Mouse (Mus musculus) left cerebral cortex, postnatal 25 days (tissue): ENCODE data around the gene Tcap. TPM values are rescaled to one million over a fixed set of nuclear protein-coding genes. Genes with fewer than 3 reads are reported as not detected.
A peak's percentile ranks its signal among the peaks of the same experiment; 100 is the strongest.
"Not testable (repeated sequence)": the region's sequence is repeated elsewhere in the genome, so short reads cannot be mapped to it uniquely, and the experiment has no call there.

Source experiments
- DNase-seq, 2 experiments: peaks; one replicate each; pipeline ENCODE4 v3.0.0; 2022; ENCODE audit warnings: low spot score in 2 of 2, mixed read lengths in 1 of 2
- intact Hi-C: fragments of 180-260 bp; cut with DNase I; formaldehyde crosslinking; loops from one replicate; pipeline ENCODE4 v1.15.1; 2025
- total RNA-seq, 2 experiments: library from RNA; stranded (reverse); gene quantifications; 2 replicates each; pipeline ENCODE4 v1.2.3; 2021

Gene Tcap
- total RNA-seq, 2 experiments from 2014 or later, result 9.3 to 11.6 TPM

- intact Hi-C loops, result no loop called here
- DNase-seq, result no peak
These were observed 9.3 kb upstream of the Tcap start for GRCm38 (mm10) chr11:98374266-98374665.

GRCm38 (mm10) chr11:98376756-98377155 is 6.9 kb upstream of the Tcap start:
- no peak for DNase-seq
- intact Hi-C loops, result no loop called here

- intact Hi-C loops, result no loop called here
- no peak for DNase-seq
These were observed 5.8 kb upstream of the Tcap start for GRCm38 (mm10) chr11:98377787-98378186.

GRCm38 (mm10) chr11:98379379-98379778 is 4.2 kb upstream of the Tcap start:
- no peak for DNase-seq
- intact Hi-C loops, result no loop called here

GRCm38 (mm10) chr11:98380106-98380505 is 3.5 kb upstream of the Tcap start:
- intact Hi-C loops, result no loop called here
- DNase-seq, result no peak

GRCm38 (mm10) chr11:98381651-98382050 is 2.0 kb upstream of the Tcap start:
- no peak for DNase-seq
- intact Hi-C loops, result no loop called here

GRCm38 (mm10) chr11:98382405-98382804 is 1.2 kb upstream of the Tcap start:
- intact Hi-C loops, DNase-seq: not testable (repeated sequence)

GRCm38 (mm10) chr11:98384216-98384615 is 605 bp downstream of the Tcap start:
- DNase-seq, result no peak
- intact Hi-C loops, result no loop called here

GRCm38 (mm10) chr11:98384721-98385637 is 1.4 kb downstream of the Tcap start:
- intact Hi-C loops, result no loop called here
- peak in 1 of 2 experiments; percentile 49 for DNase-seq

GRCm38 (mm10) chr11:98385638-98386585 is 2.3 kb downstream of the Tcap start, which contains the start of gene Pnmt:
Pnmt (plus strand) TSS chr11:98386450.
- no peak for DNase-seq
- intact Hi-C loops, result no loop called here

- intact Hi-C loops, result no loop called here
These were observed 3.0 kb downstream of the Tcap start for GRCm38 (mm10) chr11:98386596-98386995.

GRCm38 (mm10) chr11:98387056-98387577 is 3.5 kb downstream of the Tcap start:
- DNase-seq, result no peak
- intact Hi-C loops, result no loop called here

More at GRCm38 (mm10) chr11:98386596-98386995, 3.0 kb downstream of the Tcap start:
- DNase-seq, result no peak

- intact Hi-C loops, result no loop called here
- no peak for DNase-seq
These were observed 4.7 kb downstream of the Tcap start for GRCm38 (mm10) chr11:98388282-98388681.

GRCm38 (mm10) chr11:98389221-98389780 is 5.7 kb downstream of the Tcap start:
- peak; percentile 70 to 78 for DNase-seq
- intact Hi-C loops, result loop anchor here (1.0 kb wide), 1 partner anchor 47 kb away; no protein-coding TSS in a partner anchor

GRCm38 (mm10) chr11:98390141-98390540 is 6.5 kb downstream of the Tcap start:
- no peak for DNase-seq
- intact Hi-C loops, result loop anchor here (5.0 kb wide), 1 partner anchor 123 kb away; no protein-coding TSS in a partner anchor

- no peak for DNase-seq
- intact Hi-C loops, result loop anchor here (5.0 kb wide), 1 partner anchor 125 kb away; no protein-coding TSS in a partner anchor
These were observed 8.4 kb downstream of the Tcap start for GRCm38 (mm10) chr11:98392034-98392433.

- intact Hi-C loops, result loop anchor here (5.0 kb wide), 1 partner anchor 125 kb away; no protein-coding TSS in a partner anchor
- no peak for DNase-seq
These were observed 9.0 kb downstream of the Tcap start for GRCm38 (mm10) chr11:98392645-98393044.

- intact Hi-C loops, result loop anchor here (5.0 kb wide), 1 partner anchor 126 kb away; no protein-coding TSS in a partner anchor
These were observed 9.7 kb downstream of the Tcap start for GRCm38 (mm10) chr11:98393317-98393716.

GRCm38 (mm10) chr11:98394301-98394700 is 10.7 kb downstream of the Tcap start:
- intact Hi-C loops, result loop anchor here (5.0 kb wide), 1 partner anchor 127 kb away; no protein-coding TSS in a partner anchor

More at GRCm38 (mm10) chr11:98393317-98393716, 9.7 kb downstream of the Tcap start:
- no peak for DNase-seq

More at GRCm38 (mm10) chr11:98394301-98394700, 10.7 kb downstream of the Tcap start:
- DNase-seq, result no peak
